Mouse (Mus musculus): ENCODE data around the gene Iqschfp. TPM values are rescaled to one million over a fixed set of nuclear protein-coding genes. Genes with fewer than 3 reads are reported as not detected.

The Iqschfp gene
- total and polyA plus RNA-seq, 2 experiments, result not detected

DNA sequence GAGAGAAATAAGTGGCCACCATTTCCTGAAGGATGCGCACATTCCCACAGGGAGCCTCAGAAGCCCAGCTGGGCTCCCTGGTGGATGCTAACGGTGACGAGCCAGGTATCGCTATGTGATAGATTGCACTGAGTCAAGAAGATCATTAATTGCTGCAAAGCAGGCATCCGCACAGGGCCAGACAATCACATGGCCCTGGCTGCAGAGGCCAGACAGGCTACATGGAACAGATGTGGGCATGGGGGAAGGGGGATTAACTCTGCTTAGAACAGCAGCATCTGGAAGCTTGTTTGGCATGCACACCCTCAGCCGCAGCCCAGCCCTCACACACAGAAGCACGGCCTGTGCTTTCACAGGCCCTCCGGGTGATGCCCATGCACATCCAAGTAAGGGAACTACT is 698.4 kb downstream of the Iqschfp start:
- Histone ChIP-seq H3K27ac (replicated peaks; ENCODE audit: insufficient read depth, low read depth, low read length) (no peak overlapping the region), H3K79me2 (ENCODE audit: control insufficient read depth, insufficient read depth, low read length) (no peaks in the 10 kb centered on the region), H3K4me1 (ENCODE audit: control insufficient read depth, insufficient read depth, low read length) (peaks cover 8% of the 10 kb centered on the region; the same call in 1 of the 2 replicates), H3K9ac (ENCODE audit: low read depth, low read length) (no peak overlapping the region), H3K36me3 (ENCODE audit: control insufficient read depth, insufficient read depth, low read length) (no peaks in the 10 kb centered on the region), H3K27me3 (ENCODE audit: control insufficient read depth, insufficient read depth, low read length) (no peaks in the 10 kb centered on the region), H3K4me3 (ENCODE audit: insufficient read depth, low read depth, low read length) (no peak overlapping the region)
- no peak for DNase-seq (ENCODE audit: extremely low read depth, low read depth, low spot score)
- TF ChIP-seq POLR2A (IDR thresholded peaks at IDR 0.05; ENCODE audit: extremely low read depth, insufficient read depth, low read length), result no peak
- no peak for TF ChIP-seq CTCF (IDR thresholded peaks at IDR 0.05; ENCODE audit: low read depth, low read length)
- 93% methylated on average over 8 of the region's 8 CpGs for WGBS

DNA sequence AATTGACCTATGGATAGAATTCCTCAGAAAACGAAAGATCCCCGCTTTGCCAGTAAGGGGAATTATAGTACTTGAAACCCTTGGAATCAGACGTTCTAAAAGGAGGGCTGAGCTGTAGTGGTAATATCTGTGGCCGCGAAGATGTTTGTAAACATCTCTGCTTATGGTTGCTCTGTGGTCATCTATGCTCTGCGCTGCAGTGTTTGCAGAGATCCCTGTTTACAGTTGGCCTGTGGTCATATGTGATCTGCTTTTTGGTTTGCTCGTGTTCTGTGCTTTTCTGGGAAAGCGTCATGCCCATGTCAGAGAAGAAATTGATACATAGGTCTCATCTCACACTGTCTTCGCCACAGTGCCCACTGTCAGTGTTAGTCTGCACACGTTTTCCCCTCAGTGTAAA is 700.5 kb downstream of the Iqschfp start:
- H3K27ac ChIP-seq (replicated peaks; ENCODE audit: insufficient read depth, low read depth, low read length), result no peak overlapping the region

DNA sequence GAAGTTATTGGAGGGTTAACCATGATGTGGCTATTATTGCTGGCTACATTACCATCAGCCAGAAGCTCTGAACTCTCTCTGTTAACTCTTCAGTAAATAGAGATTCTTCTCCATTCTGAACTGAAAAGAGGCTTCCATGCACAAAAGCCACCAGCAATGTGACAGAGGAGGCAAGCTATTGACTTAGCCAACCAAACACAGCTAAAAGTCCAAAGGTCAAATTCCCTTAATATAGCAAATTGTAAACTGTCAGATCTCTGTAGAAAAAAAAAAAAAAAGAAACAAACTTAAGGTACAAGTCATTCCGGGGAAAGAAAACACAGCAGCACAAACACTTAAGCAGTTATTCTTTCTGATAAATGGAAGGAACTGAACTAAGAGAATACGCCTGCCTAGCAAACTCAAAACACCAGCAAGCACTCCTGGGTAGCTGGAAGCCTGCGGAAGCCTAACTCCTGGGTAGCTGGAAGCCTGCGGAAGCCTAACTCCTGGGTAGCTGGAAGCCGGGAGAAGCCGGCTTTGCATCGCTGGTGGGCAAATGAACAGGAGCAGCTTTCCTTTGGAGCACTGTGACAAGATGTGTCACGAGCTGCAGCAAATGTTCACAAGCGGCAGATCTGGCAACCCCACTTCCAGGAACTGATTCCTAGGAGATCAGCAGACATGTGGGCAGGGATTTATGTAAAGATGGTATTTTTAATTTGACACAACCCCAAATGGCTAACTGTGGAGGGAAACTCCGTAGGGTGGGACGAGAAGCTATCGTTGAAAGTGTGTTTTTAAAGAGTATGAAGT is 701.2 kb downstream of the Iqschfp start:
- WGBS, result 35% methylated on average over 12 of the region's 12 CpGs
- TF ChIP-seq POLR2A (IDR thresholded peaks at IDR 0.05; ENCODE audit: extremely low read depth, insufficient read depth, low read length), result no peak
- TF ChIP-seq CTCF (IDR thresholded peaks at IDR 0.05; ENCODE audit: low read depth, low read length), result no peak
- peak overlapping the region; percentile 17; the same call in 1 of the 2 replicates for H3K4me3 ChIP-seq (ENCODE audit: insufficient read depth, low read depth, low read length)
- peak; percentile 87 for DNase-seq (ENCODE audit: extremely low read depth, low read depth, low spot score)
- H3K9ac ChIP-seq (ENCODE audit: low read depth, low read length), result peak overlapping the region; percentile 56
- H3K4me1 ChIP-seq (ENCODE audit: control insufficient read depth, insufficient read depth, low read length), result peaks cover 8% of the 10 kb centered on the region; the same call in 1 of the 2 replicates
- H3K36me3 ChIP-seq (ENCODE audit: control insufficient read depth, insufficient read depth, low read length), result no peaks in the 10 kb centered on the region
- no peaks in the 10 kb centered on the region for H3K79me2 ChIP-seq (ENCODE audit: control insufficient read depth, insufficient read depth, low read length)
- H3K27me3 ChIP-seq (ENCODE audit: control insufficient read depth, insufficient read depth, low read length), result no peaks in the 10 kb centered on the region
- peak overlapping the region; percentile 52 for H3K27ac ChIP-seq (replicated peaks; ENCODE audit: insufficient read depth, low read depth, low read length)

More for the DNA sequence above, 700.5 kb downstream of the Iqschfp start:
- Histone ChIP-seq H3K4me3 (ENCODE audit: insufficient read depth, low read depth, low read length) (no peak overlapping the region), H3K9ac (ENCODE audit: low read depth, low read length) (no peak overlapping the region), H3K27me3 (ENCODE audit: control insufficient read depth, insufficient read depth, low read length) (no peaks in the 10 kb centered on the region), H3K79me2 (ENCODE audit: control insufficient read depth, insufficient read depth, low read length) (no peaks in the 10 kb centered on the region), H3K4me1 (ENCODE audit: control insufficient read depth, insufficient read depth, low read length) (peaks cover 8% of the 10 kb centered on the region; the same call in 1 of the 2 replicates), H3K36me3 (ENCODE audit: control insufficient read depth, insufficient read depth, low read length) (no peaks in the 10 kb centered on the region)
- TF ChIP-seq POLR2A (IDR thresholded peaks at IDR 0.05; ENCODE audit: extremely low read depth, insufficient read depth, low read length) (no peak), CTCF (IDR thresholded peaks at IDR 0.05; ENCODE audit: low read depth, low read length) (no peak)
- no peak for DNase-seq (ENCODE audit: extremely low read depth, low read depth, low spot score)
- WGBS, result 62% methylated on average over 10 of the region's 10 CpGs

DNA sequence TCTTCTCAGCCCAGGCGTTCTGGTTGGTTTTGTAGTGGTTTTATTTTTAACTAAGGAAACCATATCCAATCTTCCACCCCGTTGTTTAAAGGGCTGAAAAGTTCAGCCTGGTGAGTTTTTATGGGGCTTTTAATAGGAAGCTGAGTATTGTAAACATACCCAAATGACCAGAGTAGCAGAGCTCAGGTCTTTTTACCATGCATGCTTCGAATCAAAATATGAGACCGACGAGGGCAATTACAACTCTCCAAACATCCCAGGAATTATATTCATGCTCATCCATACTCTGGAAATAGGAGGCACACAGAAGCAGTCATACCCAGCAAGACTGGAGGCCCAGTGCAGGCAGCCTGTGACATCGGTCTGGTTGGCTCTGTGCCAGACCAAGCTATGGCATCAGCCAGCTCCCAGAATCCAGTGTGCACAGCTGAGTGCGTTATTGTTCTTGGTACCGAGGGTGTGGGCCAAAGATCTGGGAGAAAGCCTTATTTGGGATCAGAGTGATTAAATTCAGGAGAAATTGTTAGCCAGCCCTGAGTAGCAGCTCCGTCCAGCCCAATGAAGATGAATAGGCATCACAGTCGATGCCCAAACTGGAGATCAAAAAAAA is 703.4 kb downstream of the Iqschfp start:
- Histone ChIP-seq H3K79me2 (ENCODE audit: control insufficient read depth, insufficient read depth, low read length) (no peaks in the 10 kb centered on the region), H3K27me3 (ENCODE audit: control insufficient read depth, insufficient read depth, low read length) (no peaks in the 10 kb centered on the region), H3K9ac (ENCODE audit: low read depth, low read length) (no peak overlapping the region), H3K4me3 (ENCODE audit: insufficient read depth, low read depth, low read length) (no peak overlapping the region), H3K4me1 (ENCODE audit: control insufficient read depth, insufficient read depth, low read length) (peaks cover 8% of the 10 kb centered on the region; the same call in 1 of the 2 replicates), H3K27ac (replicated peaks; ENCODE audit: insufficient read depth, low read depth, low read length) (no peak overlapping the region), H3K36me3 (ENCODE audit: control insufficient read depth, insufficient read depth, low read length) (no peaks in the 10 kb centered on the region)
- TF ChIP-seq CTCF (IDR thresholded peaks at IDR 0.05; ENCODE audit: low read depth, low read length), result no peak
- no peak for TF ChIP-seq POLR2A (IDR thresholded peaks at IDR 0.05; ENCODE audit: extremely low read depth, insufficient read depth, low read length)
- peak; percentile 9 for DNase-seq (ENCODE audit: extremely low read depth, low read depth, low spot score)
- WGBS, result 68% methylated on average over 10 of the region's 10 CpGs

DNA sequence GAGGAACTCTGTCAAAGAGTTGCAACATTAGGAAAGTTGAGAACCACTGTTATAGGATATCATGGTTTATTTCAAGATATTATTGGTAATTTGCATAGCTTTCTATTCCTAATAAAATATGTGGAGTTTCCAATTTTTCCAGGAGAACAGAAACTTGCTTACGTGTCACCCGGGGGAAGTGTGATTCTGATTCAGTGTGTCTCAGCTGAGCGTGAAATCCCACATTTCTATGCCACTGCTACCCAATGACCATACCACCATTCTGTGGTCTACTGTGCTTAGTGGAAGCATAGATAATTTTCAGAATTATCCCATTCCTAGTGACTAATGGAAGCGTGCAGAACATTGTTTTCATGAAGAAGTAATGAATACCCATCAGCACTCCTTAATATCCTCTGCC is 704.9 kb downstream of the Iqschfp start:
- WGBS, result 97% methylated on average over 4 of the region's 4 CpGs
- H3K4me3 ChIP-seq (ENCODE audit: insufficient read depth, low read depth, low read length), result no peak overlapping the region
- no peaks in the 10 kb centered on the region for H3K36me3 ChIP-seq (ENCODE audit: control insufficient read depth, insufficient read depth, low read length)
- DNase-seq (ENCODE audit: extremely low read depth, low read depth, low spot score), result no peak
- H3K27me3 ChIP-seq (ENCODE audit: control insufficient read depth, insufficient read depth, low read length), result no peaks in the 10 kb centered on the region
- TF ChIP-seq CTCF (IDR thresholded peaks at IDR 0.05; ENCODE audit: low read depth, low read length), result no peak
- TF ChIP-seq POLR2A (IDR thresholded peaks at IDR 0.05; ENCODE audit: extremely low read depth, insufficient read depth, low read length), result no peak
- H3K4me1 ChIP-seq (ENCODE audit: control insufficient read depth, insufficient read depth, low read length), result peaks cover 9% of the 10 kb centered on the region; the same call in 1 of the 2 replicates
- no peak overlapping the region for H3K9ac ChIP-seq (ENCODE audit: low read depth, low read length)
- H3K27ac ChIP-seq (replicated peaks; ENCODE audit: insufficient read depth, low read depth, low read length), result no peak overlapping the region
- H3K79me2 ChIP-seq (ENCODE audit: control insufficient read depth, insufficient read depth, low read length), result no peaks in the 10 kb centered on the region
